Mouse (Mus musculus): ENCODE data around the gene Mettl7b. TPM values are rescaled to one million over a fixed set of nuclear protein-coding genes. Genes with fewer than 3 reads are reported as not detected.

Gene Mettl7b
- polyA plus RNA-seq, 1 experiment from 2014 or later: 2.4 TPM

DNA sequence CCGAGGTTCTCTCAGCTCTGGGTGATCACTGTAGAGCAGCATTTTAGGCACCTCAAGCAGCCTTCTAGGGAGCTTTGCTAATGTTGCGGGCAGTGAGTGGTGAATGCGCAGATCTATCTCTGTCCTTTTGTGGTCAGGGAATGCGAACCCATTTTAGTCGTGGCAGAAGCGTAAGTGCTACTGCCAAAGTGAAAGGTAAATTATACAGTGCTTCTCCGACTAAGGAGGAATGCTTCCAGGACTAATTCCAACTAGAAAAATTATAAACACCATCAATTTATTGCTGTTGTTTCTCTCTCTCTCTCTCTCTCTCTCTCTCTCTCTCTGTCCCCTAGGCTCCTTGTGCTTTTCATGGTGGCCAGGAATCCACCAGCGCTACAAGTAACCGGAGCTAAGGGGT lies 36.9 kb downstream of the Mettl7b start, which contains the start of gene Bloc1s1:
Bloc1s1 (minus strand) TSS at position 101 of the 400 bp plus-strand sequence.
- peaks cover 20% of the 10 kb centered on the region for H3K4me1 ChIP-seq (replicated peaks; ENCODE audit: control insufficient read depth, insufficient read depth, low read length)
- DNase-seq (ENCODE audit: low spot score): no peak
- peak within 1 kb of the TSS; percentile 78 for H3K9ac ChIP-seq (ENCODE audit: low read length)
- H3K9me3 ChIP-seq (ENCODE audit: control insufficient read depth, low read length): no peaks in the 10 kb centered on the region
- peaks cover under 1% of the 10 kb centered on the region; the same call in 1 of the 2 replicates for H3K27me3 ChIP-seq (replicated peaks; ENCODE audit: control insufficient read depth, insufficient read depth, low read length)
- no peaks in the 10 kb centered on the region for H3K36me3 ChIP-seq (ENCODE audit: control insufficient read depth, insufficient read depth, low read length)
- H3K27ac ChIP-seq (ENCODE audit: low read depth): peak within 1 kb of the TSS; percentile 87
- WGBS: 57% methylated on average over 9 of the region's 9 CpGs
- no peak for ATAC-seq (replicated peaks; ENCODE audit: low FRiP score, low TSS enrichment, low read depth)
- H3K4me3 ChIP-seq (ENCODE audit: low read depth, low read length): peak within 1 kb of the TSS; percentile 92
- H3K4me2 ChIP-seq (ENCODE audit: low read length): peak within 1 kb of the TSS; percentile 70

GRCm38 (mm10) chr10:128923013-128923691 lies 37.6 kb downstream of the Mettl7b start:
- H3K9ac ChIP-seq (ENCODE audit: low read length): peak overlapping the region; percentile 78
- WGBS: under 1% methylated on average over 40 of the region's 42 CpGs
- H3K27ac ChIP-seq (ENCODE audit: low read depth): peak overlapping the region; percentile 87
- no peaks in the 10 kb centered on the region for H3K27me3 ChIP-seq (replicated peaks; ENCODE audit: control insufficient read depth, insufficient read depth, low read length)
- DNase-seq (ENCODE audit: low spot score) (peak; percentile 94), ATAC-seq (replicated peaks; ENCODE audit: low FRiP score, low TSS enrichment, low read depth) (peak; percentile 95)
- peaks cover 20% of the 10 kb centered on the region for H3K4me1 ChIP-seq (replicated peaks; ENCODE audit: control insufficient read depth, insufficient read depth, low read length)
- no peaks in the 10 kb centered on the region for H3K9me3 ChIP-seq (ENCODE audit: control insufficient read depth, low read length)
- peak overlapping the region; percentile 92 for H3K4me3 ChIP-seq (ENCODE audit: low read depth, low read length)
- peaks cover 4% of the 10 kb centered on the region for H3K36me3 ChIP-seq (ENCODE audit: control insufficient read depth, insufficient read depth, low read length)
- H3K4me2 ChIP-seq (ENCODE audit: low read length): peak overlapping the region; percentile 70

- no peaks in the 10 kb centered on the region for H3K27me3 ChIP-seq (replicated peaks; ENCODE audit: control insufficient read depth, insufficient read depth, low read length)
- ATAC-seq (replicated peaks; ENCODE audit: low FRiP score, low TSS enrichment, low read depth): no peak
- peak within 1 kb of the TSS; percentile 78 for H3K9ac ChIP-seq (ENCODE audit: low read length)
- H3K27ac ChIP-seq (ENCODE audit: low read depth): peak within 1 kb of the TSS; percentile 87
- H3K4me1 ChIP-seq (replicated peaks; ENCODE audit: control insufficient read depth, insufficient read depth, low read length): peaks cover 20% of the 10 kb centered on the region
- no peaks in the 10 kb centered on the region for H3K9me3 ChIP-seq (ENCODE audit: control insufficient read depth, low read length)
- DNase-seq (ENCODE audit: low spot score): no peak
- WGBS: 13% methylated on average over 1 of the region's 1 CpGs
- H3K36me3 ChIP-seq (ENCODE audit: control insufficient read depth, insufficient read depth, low read length): peaks cover 8% of the 10 kb centered on the region
- peak within 1 kb of the TSS; percentile 70 for H3K4me2 ChIP-seq (ENCODE audit: low read length)
- peak within 1 kb of the TSS; percentile 92 for H3K4me3 ChIP-seq (ENCODE audit: low read depth, low read length)
These were observed 38.1 kb downstream of the Mettl7b start, which contains the start of gene Rdh5 for GRCm38 (mm10) chr10:128922822-128923012. Rdh5 (minus strand) TSS chr10:128922888.

- DNase-seq (ENCODE audit: low spot score): no peak
- WGBS: 71% methylated on average over 16 of the region's 16 CpGs
- peaks cover 20% of the 10 kb centered on the region for H3K4me1 ChIP-seq (replicated peaks; ENCODE audit: control insufficient read depth, insufficient read depth, low read length)
These were observed 38.6 kb downstream of the Mettl7b start for GRCm38 (mm10) chr10:128921883-128922821.

DNA sequence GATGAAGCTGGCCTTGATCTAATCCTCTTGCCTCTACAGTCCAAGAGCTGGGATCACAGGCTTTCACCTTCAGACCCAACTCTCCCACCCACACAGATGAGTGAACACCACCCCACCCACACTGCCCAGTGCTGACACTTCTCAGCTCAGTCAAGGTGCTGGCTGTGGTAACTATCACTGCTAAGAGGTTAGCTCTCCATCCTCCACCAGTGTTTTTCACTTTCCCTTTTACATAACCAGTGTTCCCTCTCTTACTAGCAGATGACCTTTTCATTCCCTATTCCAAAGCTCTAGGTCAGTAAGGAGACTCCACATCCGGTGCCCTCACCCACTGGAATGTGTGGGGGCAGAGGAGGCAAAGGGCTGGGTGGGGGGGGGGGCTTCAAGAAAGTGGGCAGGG lies 39.5 kb downstream of the Mettl7b start:
- Histone ChIP-seq H3K36me3 (ENCODE audit: control insufficient read depth, insufficient read depth, low read length) (peaks cover 23% of the 10 kb centered on the region), H3K4me2 (ENCODE audit: low read length) (no peak overlapping the region), H3K4me3 (ENCODE audit: low read depth, low read length) (no peak overlapping the region), H3K27ac (ENCODE audit: low read depth) (peak overlapping the region; percentile 27; the same call in 1 of the 2 replicates), H3K9ac (ENCODE audit: low read length) (no peak overlapping the region), H3K27me3 (replicated peaks; ENCODE audit: control insufficient read depth, insufficient read depth, low read length) (no peaks in the 10 kb centered on the region), H3K9me3 (ENCODE audit: control insufficient read depth, low read length) (no peaks in the 10 kb centered on the region), H3K4me1 (replicated peaks; ENCODE audit: control insufficient read depth, insufficient read depth, low read length) (peaks cover 20% of the 10 kb centered on the region)
- ATAC-seq (replicated peaks; ENCODE audit: low FRiP score, low TSS enrichment, low read depth) (no peak), DNase-seq (ENCODE audit: low spot score) (no peak)
- whole genome bisulfite sequencing: 45% methylated on average over 1 of the region's 1 CpGs

More at GRCm38 (mm10) chr10:128921883-128922821, 38.6 kb downstream of the Mettl7b start:
- no peak for ATAC-seq (replicated peaks; ENCODE audit: low FRiP score, low TSS enrichment, low read depth)
- Histone ChIP-seq H3K9me3 (ENCODE audit: control insufficient read depth, low read length) (no peaks in the 10 kb centered on the region), H3K27me3 (replicated peaks; ENCODE audit: control insufficient read depth, insufficient read depth, low read length) (no peaks in the 10 kb centered on the region), H3K4me2 (ENCODE audit: low read length) (peak overlapping the region; percentile 70), H3K4me3 (ENCODE audit: low read depth, low read length) (peak overlapping the region; percentile 92), H3K36me3 (ENCODE audit: control insufficient read depth, insufficient read depth, low read length) (peaks cover 14% of the 10 kb centered on the region), H3K9ac (ENCODE audit: low read length) (peak overlapping the region; percentile 78; the same call in 1 of the 2 replicates), H3K27ac (ENCODE audit: low read depth) (0 out of 2 replicates have a peak overlapping the region, but pooled peaks have one; percentile 16)

DNA sequence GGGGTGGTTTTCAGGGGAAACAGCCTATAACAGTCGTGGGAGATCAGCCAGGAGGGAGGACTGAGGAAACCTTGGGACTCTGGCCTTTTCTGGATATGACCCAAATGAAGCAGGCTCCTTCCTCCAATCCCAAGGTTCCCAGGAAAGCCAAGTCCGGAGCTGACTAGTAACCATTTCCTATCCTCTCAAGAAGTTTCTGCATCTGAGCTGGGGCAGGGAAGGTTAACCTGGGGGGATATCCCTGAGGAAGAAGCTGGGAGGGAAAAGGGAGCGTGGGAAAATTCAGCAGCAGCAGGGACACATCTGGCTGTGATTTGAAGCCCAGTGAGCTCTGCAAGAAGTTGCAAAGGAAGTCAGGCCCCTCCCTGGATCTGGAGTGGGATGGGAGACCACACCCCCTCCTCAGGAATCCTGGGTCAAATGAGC lies 40.0 kb downstream of the Mettl7b start:
- no peak overlapping the region for H3K9ac ChIP-seq (ENCODE audit: low read length)
- DNase-seq (ENCODE audit: low spot score): no peak

DNA sequence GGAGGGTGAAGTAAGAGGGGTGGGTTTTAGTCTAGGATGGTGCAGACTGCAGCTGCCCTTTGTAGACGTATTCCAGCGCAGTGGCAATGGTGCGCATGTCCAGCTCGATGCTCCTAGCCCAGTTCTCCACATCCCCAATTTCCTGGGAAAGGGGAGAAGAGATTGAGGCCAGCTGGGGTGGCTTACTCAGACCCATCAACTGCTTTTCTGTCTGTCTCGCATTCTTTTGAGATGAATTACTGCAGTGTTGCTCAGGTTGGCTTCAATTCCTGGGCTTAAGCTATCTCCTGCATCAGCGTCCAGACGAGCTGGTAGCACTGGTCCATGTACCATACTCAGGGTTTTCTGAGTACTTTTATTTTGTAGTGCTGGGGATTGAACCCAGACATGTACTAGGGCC lies 40.8 kb downstream of the Mettl7b start:
- no peak overlapping the region for H3K27ac ChIP-seq (ENCODE audit: low read depth)
- peaks cover 32% of the 10 kb centered on the region for H3K36me3 ChIP-seq (ENCODE audit: control insufficient read depth, insufficient read depth, low read length)
- H3K4me1 ChIP-seq (replicated peaks; ENCODE audit: control insufficient read depth, insufficient read depth, low read length): peaks cover 20% of the 10 kb centered on the region
- no peak overlapping the region for H3K4me3 ChIP-seq (ENCODE audit: low read depth, low read length)
- no peak overlapping the region for H3K4me2 ChIP-seq (ENCODE audit: low read length)
- no peak overlapping the region for H3K9ac ChIP-seq (ENCODE audit: low read length)
- no peaks in the 10 kb centered on the region for H3K27me3 ChIP-seq (replicated peaks; ENCODE audit: control insufficient read depth, insufficient read depth, low read length)
- no peaks in the 10 kb centered on the region for H3K9me3 ChIP-seq (ENCODE audit: control insufficient read depth, low read length)
- 76% methylated on average over 7 of the region's 7 CpGs for WGBS
- no peak for ATAC-seq (replicated peaks; ENCODE audit: low FRiP score, low TSS enrichment, low read depth)
- DNase-seq (ENCODE audit: low spot score): no peak

More for the DNA sequence above, 40.0 kb downstream of the Mettl7b start:
- Histone ChIP-seq H3K27ac (ENCODE audit: low read depth) (peak overlapping the region; percentile 27; the same call in 1 of the 2 replicates), H3K36me3 (ENCODE audit: control insufficient read depth, insufficient read depth, low read length) (peaks cover 25% of the 10 kb centered on the region), H3K4me2 (ENCODE audit: low read length) (no peak overlapping the region), H3K4me1 (replicated peaks; ENCODE audit: control insufficient read depth, insufficient read depth, low read length) (peaks cover 20% of the 10 kb centered on the region), H3K4me3 (ENCODE audit: low read depth, low read length) (no peak overlapping the region), H3K9me3 (ENCODE audit: control insufficient read depth, low read length) (no peaks in the 10 kb centered on the region), H3K27me3 (replicated peaks; ENCODE audit: control insufficient read depth, insufficient read depth, low read length) (no peaks in the 10 kb centered on the region)
- no peak for ATAC-seq (replicated peaks; ENCODE audit: low FRiP score, low TSS enrichment, low read depth)
- 59% methylated on average over 3 of the region's 3 CpGs for WGBS

DNA sequence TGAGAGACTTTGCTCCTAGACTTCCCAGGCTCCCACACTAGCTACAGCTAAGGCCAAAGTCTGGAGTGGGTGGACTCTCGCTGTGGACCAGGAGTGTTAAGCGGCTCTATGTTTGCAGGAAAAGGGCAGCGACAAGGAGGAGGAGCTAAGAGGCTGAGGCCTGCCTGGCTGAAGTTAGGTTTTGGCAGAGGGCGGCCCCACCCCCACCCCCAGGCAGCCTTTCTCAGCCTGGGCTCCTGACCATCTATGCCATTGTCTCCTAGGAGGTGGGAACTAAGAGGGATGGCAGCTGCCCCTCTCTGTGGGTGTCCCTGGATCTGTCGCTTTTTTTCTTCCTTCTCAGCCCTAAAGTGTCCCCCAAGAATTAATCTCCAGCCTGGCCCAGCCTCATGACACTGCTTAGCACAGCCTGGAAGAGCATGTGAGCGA lies 41.6 kb downstream of the Mettl7b start:
- H3K9ac ChIP-seq (ENCODE audit: low read length): no peak overlapping the region
- peaks cover 20% of the 10 kb centered on the region for H3K4me1 ChIP-seq (replicated peaks; ENCODE audit: control insufficient read depth, insufficient read depth, low read length)
- H3K27me3 ChIP-seq (replicated peaks; ENCODE audit: control insufficient read depth, insufficient read depth, low read length): no peaks in the 10 kb centered on the region
- no peaks in the 10 kb centered on the region for H3K9me3 ChIP-seq (ENCODE audit: control insufficient read depth, low read length)
- H3K36me3 ChIP-seq (ENCODE audit: control insufficient read depth, insufficient read depth, low read length): peaks cover 39% of the 10 kb centered on the region
- H3K27ac ChIP-seq (ENCODE audit: low read depth): no peak overlapping the region
- DNase-seq (ENCODE audit: low spot score) (no peak), ATAC-seq (replicated peaks; ENCODE audit: low FRiP score, low TSS enrichment, low read depth) (no peak)
- H3K4me2 ChIP-seq (ENCODE audit: low read length): no peak overlapping the region
- no peak overlapping the region for H3K4me3 ChIP-seq (ENCODE audit: low read depth, low read length)
- 23% methylated on average over 6 of the region's 6 CpGs for WGBS
